Mouse (Mus musculus): ENCODE measurements around the gene Krt88. TPM values are rescaled to one million over a fixed set of nuclear protein-coding genes. Genes with fewer than 3 reads are reported as not detected.
A peak's percentile ranks its signal among the peaks of the same experiment; 100 is the strongest.

The Krt88 gene
- total and polyA plus RNA-seq, 3 experiments = not detected

DNA sequence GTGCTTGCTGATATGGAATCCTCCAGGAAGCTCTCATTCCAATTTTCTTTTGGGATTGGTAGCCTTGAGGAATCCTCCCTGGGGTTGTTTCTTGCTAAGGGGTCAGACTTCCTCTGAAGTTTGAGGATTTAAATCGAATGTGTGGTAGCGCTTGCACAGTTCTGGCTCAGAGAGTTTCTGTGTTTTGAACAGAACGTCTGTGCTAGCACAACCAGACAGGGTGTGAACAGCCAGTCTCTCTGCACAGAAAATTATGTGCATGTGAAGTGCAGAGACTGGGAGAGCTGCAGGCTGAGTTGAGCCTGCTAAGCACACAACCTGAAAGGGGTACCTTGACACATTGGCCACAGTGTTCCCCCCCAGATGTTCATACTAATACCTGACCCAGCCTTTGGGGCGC, 6.7 kb upstream of the Krt88 start:
- 67% methylated on average over 4 of the region's 4 CpGs for WGBS
- TF ChIP-seq CTCF (IDR thresholded peaks at IDR 0.05) (no peak), EP300 (IDR thresholded peaks at IDR 0.05; ENCODE audit: insufficient read depth, low read depth, low read length) (no peak), POLR2A (IDR thresholded peaks at IDR 0.05; ENCODE audit: insufficient read depth, low read depth, low read length) (no peak)

DNA sequence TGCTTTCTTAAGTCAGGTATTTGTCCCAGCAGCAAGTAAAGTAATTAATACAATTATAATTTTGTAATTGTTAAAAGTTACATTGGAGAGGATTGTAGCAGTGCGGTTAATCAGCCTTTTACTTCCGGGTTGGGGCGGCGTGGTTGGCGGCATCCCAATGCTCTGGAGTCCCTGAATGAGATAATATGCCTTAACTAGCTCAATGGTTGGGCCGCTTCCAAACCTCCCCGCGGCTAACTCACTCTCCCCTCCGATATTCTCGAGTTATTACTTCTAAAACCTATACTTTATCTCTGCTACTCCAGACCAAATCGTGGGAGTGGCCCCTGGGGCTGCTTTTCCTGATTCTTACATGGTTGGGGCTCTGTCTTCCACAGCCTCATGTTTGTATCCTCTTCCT, 972 bp upstream of the Krt88 start:
- intact Hi-C loops (cut with DNase I) = no loop called here
- TF ChIP-seq EP300 (IDR thresholded peaks at IDR 0.05; ENCODE audit: insufficient read depth, low read depth, low read length) (no peak), CTCF (IDR thresholded peaks at IDR 0.05) (no peak), POLR2A (IDR thresholded peaks at IDR 0.05; ENCODE audit: insufficient read depth, low read depth, low read length) (no peak)
- no peak overlapping the region; the same call in 1 of the 2 replicates for H3K4me3 ChIP-seq
- no peak overlapping the region for H3K27ac ChIP-seq
- no peaks in the 10 kb centered on the region for H3K36me3 ChIP-seq (ENCODE audit: control insufficient read depth, insufficient read depth, low read length)
- no peaks in the 10 kb centered on the region for H3K79me2 ChIP-seq (replicated peaks; ENCODE audit: control insufficient read depth, insufficient read depth, low read length)
- H3K4me1 ChIP-seq (ENCODE audit: control insufficient read depth, insufficient read depth, low read length) = no peaks in the 10 kb centered on the region; the same call in 1 of the 2 replicates
- no peaks in the 10 kb centered on the region for H3K27me3 ChIP-seq (ENCODE audit: control insufficient read depth, insufficient read depth, low read length)
- WGBS = 18% methylated on average over 11 of the region's 11 CpGs
- peak; percentile 21 to 49 for DNase-seq
- H3K9ac ChIP-seq (ENCODE audit: low read depth, low read length) = no peak overlapping the region

More for the DNA sequence above, 6.7 kb upstream of the Krt88 start:
- intact Hi-C loops (cut with DNase I) = no loop called here
- H3K27ac ChIP-seq = no peak overlapping the region
- H3K79me2 ChIP-seq (replicated peaks; ENCODE audit: control insufficient read depth, insufficient read depth, low read length) = no peaks in the 10 kb centered on the region
- H3K27me3 ChIP-seq (ENCODE audit: control insufficient read depth, insufficient read depth, low read length) = peaks cover 5% of the 10 kb centered on the region
- no peaks in the 10 kb centered on the region for H3K4me1 ChIP-seq (ENCODE audit: control insufficient read depth, insufficient read depth, low read length)
- no peak overlapping the region for H3K9ac ChIP-seq (ENCODE audit: low read depth, low read length)
- no peaks in the 10 kb centered on the region for H3K36me3 ChIP-seq (ENCODE audit: control insufficient read depth, insufficient read depth, low read length)
- DNase-seq = no peak
- H3K4me3 ChIP-seq = no peak overlapping the region

DNA sequence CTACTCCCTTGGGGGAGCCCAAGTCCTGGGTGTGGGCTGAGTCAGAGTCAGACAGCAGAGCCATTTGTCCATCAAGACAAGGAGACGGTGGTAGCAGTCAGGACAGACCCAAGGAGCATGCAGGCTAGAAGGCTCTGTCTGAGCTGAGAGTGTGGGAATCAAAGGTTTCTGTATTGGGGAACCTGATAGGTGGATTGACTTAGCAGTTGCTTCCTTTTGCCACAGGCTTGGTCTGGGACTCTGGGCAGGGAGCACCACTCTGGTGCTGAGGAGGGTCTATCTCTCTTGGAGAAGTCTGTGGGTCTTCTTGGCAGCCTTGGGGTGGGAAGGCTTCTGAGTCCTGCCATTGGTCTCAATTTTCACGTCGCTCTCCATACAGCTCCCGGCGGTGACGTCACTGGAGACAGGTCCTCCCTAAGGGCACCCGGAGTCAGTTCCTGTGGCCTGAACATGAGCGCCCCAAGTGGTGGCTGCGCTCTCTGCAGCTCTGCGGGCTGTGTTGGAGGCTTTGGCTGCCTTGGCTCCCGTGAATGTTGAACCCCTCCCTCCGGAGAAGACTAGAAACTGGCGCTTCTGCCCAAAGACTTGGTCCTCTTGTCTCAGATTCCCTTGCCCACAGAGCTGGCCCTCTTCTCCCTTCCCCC, 5.7 kb downstream of the Krt88 start:
- Histone ChIP-seq H3K36me3 (ENCODE audit: control insufficient read depth, insufficient read depth, low read length) (no peaks in the 10 kb centered on the region), H3K27me3 (ENCODE audit: control insufficient read depth, insufficient read depth, low read length) (no peaks in the 10 kb centered on the region), H3K4me3 (no peak overlapping the region), H3K4me1 (ENCODE audit: control insufficient read depth, insufficient read depth, low read length) (no peaks in the 10 kb centered on the region), H3K79me2 (replicated peaks; ENCODE audit: control insufficient read depth, insufficient read depth, low read length) (no peaks in the 10 kb centered on the region), H3K27ac (no peak overlapping the region), H3K9ac (ENCODE audit: low read depth, low read length) (no peak overlapping the region)
- WGBS = 7% methylated on average over 13 of the region's 13 CpGs
- TF ChIP-seq EP300 (IDR thresholded peaks at IDR 0.05; ENCODE audit: insufficient read depth, low read depth, low read length) = no peak
- TF ChIP-seq CTCF (IDR thresholded peaks at IDR 0.05) = peak; percentile 85
- no peak for TF ChIP-seq POLR2A (IDR thresholded peaks at IDR 0.05; ENCODE audit: insufficient read depth, low read depth, low read length)
- DNase-seq = peak; percentile 74 to 80
- intact Hi-C loops (cut with DNase I) = loop anchor here (2.0 kb wide), 1 partner anchor 112 kb away; no protein-coding TSS in a partner anchor

DNA sequence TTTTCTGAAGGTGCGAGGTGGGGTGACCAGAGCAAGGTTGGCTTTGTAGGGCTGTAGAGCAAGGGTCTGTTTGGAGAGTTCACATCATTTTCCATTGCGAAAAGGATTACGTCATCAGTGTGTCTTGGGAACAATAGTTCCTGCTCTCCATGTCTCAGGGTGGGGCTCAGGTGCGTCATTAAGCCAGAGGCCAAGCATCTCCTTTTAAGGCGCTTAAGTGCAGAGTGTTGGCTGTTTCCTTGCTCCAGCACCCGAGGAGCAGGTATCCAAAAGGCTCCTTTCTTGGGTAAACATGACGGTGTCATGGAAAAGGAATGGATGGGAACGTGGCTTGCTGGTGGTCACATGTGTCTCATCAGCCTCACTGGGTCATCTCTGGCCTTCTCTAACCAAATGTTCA, 7.2 kb downstream of the Krt88 start:
- H3K36me3 ChIP-seq (ENCODE audit: control insufficient read depth, insufficient read depth, low read length) = no peaks in the 10 kb centered on the region
- WGBS = 83% methylated on average over 8 of the region's 8 CpGs
- DNase-seq = no peak
- TF ChIP-seq CTCF (IDR thresholded peaks at IDR 0.05) (no peak), EP300 (IDR thresholded peaks at IDR 0.05; ENCODE audit: insufficient read depth, low read depth, low read length) (no peak), POLR2A (IDR thresholded peaks at IDR 0.05; ENCODE audit: insufficient read depth, low read depth, low read length) (no peak)
- H3K4me3 ChIP-seq = no peak overlapping the region
- no peaks in the 10 kb centered on the region for H3K4me1 ChIP-seq (ENCODE audit: control insufficient read depth, insufficient read depth, low read length)
- no peak overlapping the region for H3K9ac ChIP-seq (ENCODE audit: low read depth, low read length)
- H3K27ac ChIP-seq = no peak overlapping the region
- intact Hi-C loops (cut with DNase I) = no loop called here
- no peaks in the 10 kb centered on the region for H3K79me2 ChIP-seq (replicated peaks; ENCODE audit: control insufficient read depth, insufficient read depth, low read length)
- no peaks in the 10 kb centered on the region for H3K27me3 ChIP-seq (ENCODE audit: control insufficient read depth, insufficient read depth, low read length)

DNA sequence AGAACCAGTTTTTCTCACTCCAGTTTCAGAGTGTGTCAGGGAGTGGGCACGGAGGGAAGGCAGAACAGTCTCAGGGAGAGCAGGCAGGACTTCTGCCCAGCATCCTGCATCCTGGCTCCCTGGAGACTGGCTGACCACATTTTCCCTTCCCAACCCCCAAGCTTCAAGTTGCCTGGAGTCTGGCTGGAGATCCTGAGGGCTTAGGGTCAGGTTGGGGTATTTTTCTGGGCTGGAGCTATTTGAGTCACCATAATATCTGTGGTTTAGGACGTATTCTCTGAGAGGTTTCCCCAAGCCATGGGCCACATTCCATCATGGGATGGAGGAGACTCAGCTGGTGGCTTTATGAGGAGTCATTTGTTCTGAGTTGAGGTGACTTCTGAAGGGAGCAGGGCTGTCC, 7.7 kb downstream of the Krt88 start:
- no peaks in the 10 kb centered on the region for H3K27me3 ChIP-seq (ENCODE audit: control insufficient read depth, insufficient read depth, low read length)
- no peak for DNase-seq

DNA sequence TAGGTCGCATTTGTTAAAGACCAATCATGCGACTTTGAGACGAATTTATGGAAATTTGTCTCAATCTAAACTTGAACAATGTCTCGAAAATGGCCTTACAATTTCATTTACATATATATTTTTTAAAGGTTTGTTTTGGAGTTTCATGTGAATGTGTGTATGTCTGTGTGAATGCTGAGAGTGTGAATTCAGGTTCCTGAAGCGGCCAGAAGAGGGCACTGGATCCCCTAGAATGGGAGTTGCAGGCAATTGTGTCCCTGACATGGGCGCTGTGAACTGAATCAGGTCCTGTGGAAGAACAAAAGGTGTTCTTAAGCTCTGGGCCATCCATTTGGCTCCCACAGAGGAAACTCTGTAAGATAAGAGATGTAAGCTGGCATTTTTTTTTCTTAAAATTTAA, 8.3 kb downstream of the Krt88 start:
- no peak for TF ChIP-seq POLR2A (IDR thresholded peaks at IDR 0.05; ENCODE audit: insufficient read depth, low read depth, low read length)
- no peak for TF ChIP-seq CTCF (IDR thresholded peaks at IDR 0.05)
- no peak for TF ChIP-seq EP300 (IDR thresholded peaks at IDR 0.05; ENCODE audit: insufficient read depth, low read depth, low read length)
- WGBS = 87% methylated on average over 6 of the region's 6 CpGs

More for the DNA sequence above, 7.7 kb downstream of the Krt88 start:
- H3K4me1 ChIP-seq (ENCODE audit: control insufficient read depth, insufficient read depth, low read length) = no peaks in the 10 kb centered on the region
- H3K79me2 ChIP-seq (replicated peaks; ENCODE audit: control insufficient read depth, insufficient read depth, low read length) = no peaks in the 10 kb centered on the region
- H3K9ac ChIP-seq (ENCODE audit: low read depth, low read length) = no peak overlapping the region
- intact Hi-C loops (cut with DNase I) = no loop called here
- H3K36me3 ChIP-seq (ENCODE audit: control insufficient read depth, insufficient read depth, low read length) = no peaks in the 10 kb centered on the region
- no peak for TF ChIP-seq EP300 (IDR thresholded peaks at IDR 0.05; ENCODE audit: insufficient read depth, low read depth, low read length)
- no peak overlapping the region for H3K4me3 ChIP-seq
- WGBS = 68% methylated on average over 2 of the region's 2 CpGs
- H3K27ac ChIP-seq = no peak overlapping the region

More for the DNA sequence above, 8.3 kb downstream of the Krt88 start:
- Histone ChIP-seq H3K4me3 (no peak overlapping the region), H3K4me1 (ENCODE audit: control insufficient read depth, insufficient read depth, low read length) (no peaks in the 10 kb centered on the region), H3K27me3 (ENCODE audit: control insufficient read depth, insufficient read depth, low read length) (no peaks in the 10 kb centered on the region), H3K9ac (ENCODE audit: low read depth, low read length) (no peak overlapping the region), H3K36me3 (ENCODE audit: control insufficient read depth, insufficient read depth, low read length) (no peaks in the 10 kb centered on the region), H3K79me2 (replicated peaks; ENCODE audit: control insufficient read depth, insufficient read depth, low read length) (no peaks in the 10 kb centered on the region), H3K27ac (no peak overlapping the region)
- intact Hi-C loops (cut with DNase I) = no loop called here
- no peak for DNase-seq
